Mouse (Mus musculus) heart, embryonic 13.5 days (tissue): ENCODE data around the gene Trappc13. TPM values are rescaled to one million over a fixed set of nuclear protein-coding genes. Genes with fewer than 3 reads are reported as not detected.
A peak's percentile ranks its signal among the peaks of the same experiment; 100 is the strongest.

Experiments
- ATAC-seq: fragments of 200-750 bp; cut with Nextera tagmentation; 2 replicates; pipeline ENCODE4 v1.8.0; 2017; ENCODE audit warnings: moderate TSS enrichment; ENCODE audit not compliant: insufficient number of reproducible peaks, low FRiP score, low TSS enrichment; ENCODE audit errors: extremely low read depth
- H3K27ac ChIP-seq: fragments of 300-500 bp; sonication (generic); replicated peaks from 2 replicates; pipeline ENCODE4 v1.5.1; 2015; ENCODE audit warnings: moderate library complexity, mild to moderate bottlenecking, inconsistent platforms
- H3K27me3 ChIP-seq: fragments of 300-500 bp; sonication (generic); replicated peaks from 2 replicates; pipeline ENCODE4 v1.6.1; 2015; ENCODE audit warnings: mild to moderate bottlenecking, inconsistent platforms
- H3K36me3 ChIP-seq: fragments of 300-500 bp; sonication (generic); 2 replicates; pipeline ENCODE4 v1.6.1; 2015; ENCODE audit warnings: mild to moderate bottlenecking, inconsistent platforms
- H3K4me1 ChIP-seq: fragments of 300-500 bp; sonication (generic); 2 replicates; pipeline ENCODE4 v1.6.1; 2015; ENCODE audit warnings: inconsistent platforms
- H3K4me2 ChIP-seq: fragments of 300-500 bp; sonication (generic); 2 replicates; pipeline ENCODE4 v1.6.1; 2015; ENCODE audit warnings: inconsistent platforms, mild to moderate bottlenecking, moderate library complexity
- H3K4me3 ChIP-seq: fragments of 300-500 bp; sonication (generic); 2 replicates; pipeline ENCODE4 v1.5.1; 2015; ENCODE audit warnings: moderate library complexity, mild to moderate bottlenecking, inconsistent platforms
- H3K9ac ChIP-seq: fragments of 300-500 bp; sonication (generic); 2 replicates; pipeline ENCODE4 v1.6.1; 2015; ENCODE audit warnings: inconsistent platforms, mild to moderate bottlenecking, moderate library complexity
- H3K9me3 ChIP-seq: fragments of 300-500 bp; sonication (generic); 2 replicates; pipeline ENCODE4 v1.6.1; 2016; ENCODE audit warnings: inconsistent platforms
- WGBS: fragments of 180-500 bp; shearing (Covaris S2); methylation state at CpG from one replicate; pipeline ENCODE4 v1.1.7; 2015; ENCODE audit warnings: mixed read lengths; 5-methylcytosine and 5-hydroxymethylcytosine counted together
- polyA plus RNA-seq: library from polyadenylated mRNA; unstranded; fragments of >200 nt; fragmentation: Nextera tagmentation; extraction: Ambion mirVana; gene quantifications from 2 replicates; pipeline ENCODE4 v1.2.1, GENCODE M21; 2015

Trappc13 gene
- polyA plus RNA-seq, 1 experiment from 2014 or later, result 41.9 TPM

- H3K9ac ChIP-seq, result no peak overlapping the region
- 89% methylated on average over 7 of the region's 7 CpGs for WGBS
- no peaks in the 10 kb centered on the region for H3K9me3 ChIP-seq
- H3K36me3 ChIP-seq, result peaks cover 67% of the 10 kb centered on the region
- ATAC-seq, result no peak
- H3K27me3 ChIP-seq, result no peaks in the 10 kb centered on the region
- H3K4me1 ChIP-seq, result no peaks in the 10 kb centered on the region
- H3K4me3 ChIP-seq, result no peak overlapping the region
- no peak overlapping the region for H3K4me2 ChIP-seq
- H3K27ac ChIP-seq, result no peak overlapping the region
Observed at GRCm38 (mm10) chr13:104155106-104155505, 23.2 kb downstream of the Trappc13 start.

GRCm38 (mm10) chr13:104154180-104154579 lies 24.1 kb downstream of the Trappc13 start:
- Histone ChIP-seq H3K36me3 (peaks cover 65% of the 10 kb centered on the region), H3K9ac (no peak overlapping the region), H3K4me2 (no peak overlapping the region), H3K9me3 (no peaks in the 10 kb centered on the region), H3K27ac (no peak overlapping the region), H3K4me3 (no peak overlapping the region), H3K27me3 (no peaks in the 10 kb centered on the region), H3K4me1 (no peaks in the 10 kb centered on the region)
- whole genome bisulfite sequencing, result 91% methylated on average over 5 of the region's 5 CpGs
- no peak for ATAC-seq

- H3K4me2 ChIP-seq, result no peak overlapping the region
- no peak for ATAC-seq
- H3K4me1 ChIP-seq, result no peaks in the 10 kb centered on the region
- 90% methylated on average over 3 of the region's 3 CpGs for WGBS
- H3K9me3 ChIP-seq, result no peaks in the 10 kb centered on the region
- no peak overlapping the region for H3K27ac ChIP-seq
- H3K4me3 ChIP-seq, result no peak overlapping the region
- peaks cover 88% of the 10 kb centered on the region for H3K36me3 ChIP-seq
- H3K27me3 ChIP-seq, result no peaks in the 10 kb centered on the region
- H3K9ac ChIP-seq, result no peak overlapping the region
Observed at GRCm38 (mm10) chr13:104145646-104146045, 32.6 kb downstream of the Trappc13 start.

DNA sequence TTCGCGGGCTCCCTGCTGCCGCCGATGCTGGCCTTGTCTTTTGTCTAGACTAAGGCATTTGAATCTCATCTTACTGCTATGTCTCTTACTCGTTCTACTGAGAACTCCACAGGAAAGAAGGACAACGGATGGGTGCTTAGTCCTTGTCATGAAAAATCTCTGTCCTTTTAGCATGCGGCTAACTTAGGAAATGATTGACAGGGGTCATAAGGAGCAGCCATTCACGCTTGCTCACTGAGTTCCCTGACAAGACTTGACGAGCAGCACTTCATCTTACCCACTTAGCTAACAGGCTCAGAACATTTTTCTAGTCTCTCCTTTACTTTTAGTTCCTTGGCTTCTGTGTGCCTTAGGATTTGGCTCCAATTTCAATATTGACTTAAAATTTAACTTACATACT lies 33.4 kb downstream of the Trappc13 start:
- no peak overlapping the region for H3K4me2 ChIP-seq
- H3K4me1 ChIP-seq, result no peaks in the 10 kb centered on the region
- H3K4me3 ChIP-seq, result no peak overlapping the region
- WGBS, result 77% methylated on average over 9 of the region's 9 CpGs
- no peak overlapping the region for H3K9ac ChIP-seq
- H3K27ac ChIP-seq, result no peak overlapping the region
- no peaks in the 10 kb centered on the region for H3K27me3 ChIP-seq
- no peaks in the 10 kb centered on the region for H3K9me3 ChIP-seq
- peaks cover 89% of the 10 kb centered on the region for H3K36me3 ChIP-seq
- no peak for ATAC-seq

GRCm38 (mm10) chr13:104139369-104140209 lies 38.7 kb downstream of the Trappc13 start:
- peaks cover 44% of the 10 kb centered on the region for H3K36me3 ChIP-seq
- H3K27me3 ChIP-seq, result no peaks in the 10 kb centered on the region
- no peaks in the 10 kb centered on the region for H3K9me3 ChIP-seq
- H3K4me1 ChIP-seq, result no peaks in the 10 kb centered on the region
- H3K27ac ChIP-seq, result no peak overlapping the region
- WGBS, result 39% methylated on average over 13 of the region's 13 CpGs
- H3K4me2 ChIP-seq, result peak overlapping the region; percentile 51
- H3K4me3 ChIP-seq, result peak overlapping the region; percentile 14; the same call in 1 of the 2 replicates
- H3K9ac ChIP-seq, result no peak overlapping the region
- ATAC-seq, result no peak

DNA sequence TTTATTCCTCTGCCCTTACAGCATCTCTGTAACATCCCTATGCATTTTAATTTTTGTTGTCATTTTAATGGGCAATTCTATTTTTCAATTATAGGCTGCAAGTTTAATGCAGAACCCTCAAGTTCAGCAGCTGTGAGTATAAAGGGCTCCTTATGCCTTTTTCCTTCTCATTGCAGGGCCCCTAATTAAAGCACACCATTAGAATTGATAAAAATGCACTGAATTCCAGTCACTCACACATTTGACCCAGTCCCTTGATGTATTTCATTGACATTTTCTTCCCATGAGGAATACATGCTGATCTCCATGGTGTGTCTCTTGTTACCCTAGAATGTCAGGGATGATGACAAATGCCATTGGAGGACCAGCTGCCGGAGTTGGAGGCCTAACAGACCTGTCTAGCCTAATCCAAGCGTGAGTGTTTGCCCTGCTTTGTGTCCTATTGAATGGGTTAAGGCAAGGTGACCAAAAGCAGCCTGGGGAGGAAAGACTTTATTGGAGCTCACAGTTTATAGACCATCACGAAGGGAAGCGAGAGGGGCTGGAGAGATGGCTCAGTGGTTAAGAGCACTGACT lies 43.7 kb downstream of the Trappc13 start:
- no peaks in the 10 kb centered on the region for H3K27me3 ChIP-seq
- no peak overlapping the region for H3K27ac ChIP-seq
- no peak for ATAC-seq
- H3K4me1 ChIP-seq, result no peaks in the 10 kb centered on the region
- H3K9ac ChIP-seq, result no peak overlapping the region
- 76% methylated on average over 4 of the region's 4 CpGs for WGBS
- H3K4me3 ChIP-seq, result no peak overlapping the region
- no peaks in the 10 kb centered on the region for H3K9me3 ChIP-seq
- H3K36me3 ChIP-seq, result peaks cover 8% of the 10 kb centered on the region; the same call in 1 of the 2 replicates
- H3K4me2 ChIP-seq, result no peak overlapping the region

DNA sequence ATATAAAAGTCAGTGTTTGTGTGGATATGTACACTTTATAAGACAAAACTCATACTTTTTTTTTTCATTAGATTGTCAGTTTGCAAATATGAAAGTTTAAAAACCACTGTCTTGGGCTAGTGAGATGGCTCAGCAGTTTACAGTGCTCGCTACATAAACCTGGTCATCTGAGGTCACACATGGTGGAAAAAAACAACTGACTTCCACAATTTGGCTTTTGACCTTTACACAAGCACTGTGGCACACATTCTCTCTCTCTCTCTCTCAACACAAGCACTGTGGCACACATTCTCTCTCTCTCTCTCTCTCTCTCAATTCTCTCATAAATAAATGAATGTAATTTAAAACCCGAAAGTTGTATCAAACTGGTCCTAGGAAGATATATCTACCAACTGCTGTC lies 45.7 kb downstream of the Trappc13 start:
- Histone ChIP-seq H3K27me3 (no peaks in the 10 kb centered on the region), H3K9ac (no peak overlapping the region), H3K36me3 (peaks cover 8% of the 10 kb centered on the region; the same call in 1 of the 2 replicates), H3K9me3 (no peaks in the 10 kb centered on the region), H3K4me3 (no peak overlapping the region), H3K4me1 (no peaks in the 10 kb centered on the region), H3K4me2 (no peak overlapping the region), H3K27ac (no peak overlapping the region)
- 87% methylated on average over 2 of the region's 2 CpGs for WGBS
- no peak for ATAC-seq

- H3K27ac ChIP-seq, result no peak overlapping the region
- no peak overlapping the region for H3K9ac ChIP-seq
- H3K27me3 ChIP-seq, result no peaks in the 10 kb centered on the region
- no peaks in the 10 kb centered on the region for H3K9me3 ChIP-seq
- no peak overlapping the region for H3K4me3 ChIP-seq
- ATAC-seq, result no peak
- H3K36me3 ChIP-seq, result peaks cover 11% of the 10 kb centered on the region
- 89% methylated on average over 20 of the region's 20 CpGs for WGBS
- H3K4me1 ChIP-seq, result no peaks in the 10 kb centered on the region
- no peak overlapping the region for H3K4me2 ChIP-seq
Observed at GRCm38 (mm10) chr13:104123662-104124381, 54.4 kb downstream of the Trappc13 start.

GRCm38 (mm10) chr13:104122078-104122840 lies 56.0 kb downstream of the Trappc13 start:
- WGBS, result 66% methylated on average over 17 of the region's 17 CpGs
- ATAC-seq, result no peak
- Histone ChIP-seq H3K9me3 (no peaks in the 10 kb centered on the region), H3K4me2 (no peak overlapping the region), H3K27me3 (no peaks in the 10 kb centered on the region), H3K9ac (no peak overlapping the region), H3K36me3 (peaks cover 18% of the 10 kb centered on the region), H3K4me3 (no peak overlapping the region), H3K4me1 (no peaks in the 10 kb centered on the region), H3K27ac (no peak overlapping the region)

GRCm38 (mm10) chr13:104114827-104115226 lies 63.4 kb downstream of the Trappc13 start:
- no peak for ATAC-seq
- Histone ChIP-seq H3K4me3 (no peak overlapping the region), H3K4me2 (no peak overlapping the region), H3K36me3 (peaks cover 13% of the 10 kb centered on the region), H3K9ac (no peak overlapping the region), H3K9me3 (no peaks in the 10 kb centered on the region), H3K27me3 (0 out of 2 replicates have a peak, but pooled peaks cover 5% of the 10 kb centered on the region), H3K4me1 (peaks cover 13% of the 10 kb centered on the region), H3K27ac (no peak overlapping the region)
- WGBS, result 80% methylated on average over 2 of the region's 2 CpGs

GRCm38 (mm10) chr13:104113782-104114181 lies 64.5 kb downstream of the Trappc13 start:
- Histone ChIP-seq H3K4me3 (no peak overlapping the region), H3K9me3 (no peaks in the 10 kb centered on the region), H3K4me1 (peaks cover 13% of the 10 kb centered on the region), H3K4me2 (no peak overlapping the region), H3K36me3 (peaks cover 7% of the 10 kb centered on the region), H3K9ac (no peak overlapping the region), H3K27ac (no peak overlapping the region), H3K27me3 (0 out of 2 replicates have a peak, but pooled peaks cover 5% of the 10 kb centered on the region)
- WGBS, result 93% methylated on average over 4 of the region's 4 CpGs
- no peak for ATAC-seq
